Mouse (Mus musculus): ENCODE results near the gene Sorcs1.

The Sorcs1 gene

GRCm38 (mm10) chr19:50418962-50419720, 259.3 kb downstream of the Sorcs1 start:
- DNase-seq = no peak

GRCm38 (mm10) chr19:50410561-50410960, 267.9 kb downstream of the Sorcs1 start:
- no peak for DNase-seq

GRCm38 (mm10) chr19:50398341-50398740, 280.1 kb downstream of the Sorcs1 start:
- no peak for DNase-seq

GRCm38 (mm10) chr19:50395731-50396130, 282.7 kb downstream of the Sorcs1 start:
- no peak for DNase-seq

- no peak for DNase-seq
Observed at GRCm38 (mm10) chr19:50394101-50394500, 284.3 kb downstream of the Sorcs1 start.

- DNase-seq = no peak
Observed at GRCm38 (mm10) chr19:50389925-50390552, 288.4 kb downstream of the Sorcs1 start.

GRCm38 (mm10) chr19:50378901-50379300, 299.5 kb downstream of the Sorcs1 start:
- DNase-seq = no peak

- no peak for DNase-seq
Observed at GRCm38 (mm10) chr19:50374751-50375150, 303.7 kb downstream of the Sorcs1 start.

- no peak for DNase-seq
Observed at GRCm38 (mm10) chr19:50366446-50366845, 312.0 kb downstream of the Sorcs1 start.

GRCm38 (mm10) chr19:50362655-50363500, 315.6 kb downstream of the Sorcs1 start:
- DNase-seq = no peak

GRCm38 (mm10) chr19:50358561-50358960, 319.9 kb downstream of the Sorcs1 start:
- no peak for DNase-seq

GRCm38 (mm10) chr19:50339211-50339610, 339.2 kb downstream of the Sorcs1 start:
- no peak for DNase-seq

GRCm38 (mm10) chr19:50336751-50337150, 341.7 kb downstream of the Sorcs1 start:
- no peak for DNase-seq

GRCm38 (mm10) chr19:50331136-50331535, 347.3 kb downstream of the Sorcs1 start:
- DNase-seq = no peak

- DNase-seq = no peak
Observed at GRCm38 (mm10) chr19:50327804-50328203, 350.6 kb downstream of the Sorcs1 start.

GRCm38 (mm10) chr19:50326151-50326550, 352.3 kb downstream of the Sorcs1 start:
- no peak for DNase-seq

- no peak for DNase-seq
Observed at GRCm38 (mm10) chr19:50325686-50326085, 352.8 kb downstream of the Sorcs1 start.

- no peak for DNase-seq
Observed at GRCm38 (mm10) chr19:50307046-50307445, 371.4 kb downstream of the Sorcs1 start.

GRCm38 (mm10) chr19:50294205-50294604, 384.2 kb downstream of the Sorcs1 start:
- DNase-seq = no peak

- no peak for DNase-seq
Observed at GRCm38 (mm10) chr19:50264450-50264849, 414.0 kb downstream of the Sorcs1 start.

- DNase-seq = no peak
Observed at GRCm38 (mm10) chr19:50258718-50259413, 419.6 kb downstream of the Sorcs1 start.

GRCm38 (mm10) chr19:50220476-50220875, 458.0 kb downstream of the Sorcs1 start:
- no peak for DNase-seq

Measured in spleen, adult 18-20 months (tissue).